Mouse (Mus musculus) thymus, postnatal 36 days (tissue): ENCODE data around the gene Itgav.

Experiments
- DNase-seq, 2 experiments: peaks; one replicate each; pipeline ENCODE4 v3.0.0; 2022; ENCODE audit warnings: mixed read lengths in 2 of 2

Itgav gene

GRCm38 (mm10) chr2:83713281-83713680 is 10.9 kb upstream of the Itgav start:
- peak in 1 of 2 experiments; percentile 9 for DNase-seq

DNA sequence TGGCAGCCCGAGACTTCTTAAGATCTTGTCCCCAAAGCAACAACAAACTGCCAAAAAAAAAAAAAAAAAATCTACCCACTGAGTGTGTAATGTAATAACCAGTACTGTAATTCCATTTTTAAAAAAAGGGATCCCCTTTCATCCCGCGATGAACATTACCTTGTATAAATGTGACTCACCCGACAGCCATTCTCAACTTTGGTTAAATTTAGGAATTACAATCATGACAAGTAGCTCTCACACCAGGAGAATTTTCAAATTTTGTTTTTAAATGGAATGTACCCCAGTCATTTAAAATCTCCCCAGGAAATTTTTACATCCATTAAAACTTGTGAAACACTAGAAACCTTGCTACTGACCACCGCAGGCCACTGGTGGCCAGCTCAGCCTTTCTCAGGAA is 10.3 kb upstream of the Itgav start:
- DNase-seq, result no peak

- no peak for DNase-seq
These were observed 9.4 kb upstream of the Itgav start for GRCm38 (mm10) chr2:83714783-83715182.

DNA sequence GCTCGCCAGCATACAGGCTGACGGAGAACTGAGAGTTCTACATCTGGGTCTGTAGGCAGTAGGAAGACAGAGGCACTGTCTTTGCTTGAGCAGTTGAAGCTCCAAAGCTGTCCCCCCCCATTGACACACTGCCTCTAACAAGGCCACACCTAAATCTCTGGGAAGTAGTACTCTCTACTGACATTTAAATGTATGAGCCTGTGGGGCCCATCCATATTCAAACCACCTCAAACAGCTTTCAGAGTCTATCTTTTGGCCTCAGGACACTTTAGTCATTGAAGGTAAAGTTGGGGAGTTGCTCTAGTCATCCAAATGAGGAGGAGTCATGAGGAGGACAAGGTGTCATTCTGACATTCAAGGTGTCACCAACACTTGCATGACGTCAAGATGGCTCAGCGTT is 5.9 kb upstream of the Itgav start:
- DNase-seq, result no peak

- DNase-seq, result no peak
These were observed 2.6 kb upstream of the Itgav start for GRCm38 (mm10) chr2:83721635-83722034.

GRCm38 (mm10) chr2:83722936-83723335 is 1.3 kb upstream of the Itgav start:
- DNase-seq, result no peak

GRCm38 (mm10) chr2:83723346-83723745 is 851 bp upstream of the Itgav start:
- DNase-seq, result no peak

- DNase-seq, result peak; percentile 63 to 65
These were observed 882 bp downstream of the Itgav start for GRCm38 (mm10) chr2:83724827-83725730.

GRCm38 (mm10) chr2:83725796-83726195 is 1.6 kb downstream of the Itgav start:
- no peak for DNase-seq

- DNase-seq, result no peak
These were observed 4.1 kb downstream of the Itgav start for GRCm38 (mm10) chr2:83728238-83728682.

DNA sequence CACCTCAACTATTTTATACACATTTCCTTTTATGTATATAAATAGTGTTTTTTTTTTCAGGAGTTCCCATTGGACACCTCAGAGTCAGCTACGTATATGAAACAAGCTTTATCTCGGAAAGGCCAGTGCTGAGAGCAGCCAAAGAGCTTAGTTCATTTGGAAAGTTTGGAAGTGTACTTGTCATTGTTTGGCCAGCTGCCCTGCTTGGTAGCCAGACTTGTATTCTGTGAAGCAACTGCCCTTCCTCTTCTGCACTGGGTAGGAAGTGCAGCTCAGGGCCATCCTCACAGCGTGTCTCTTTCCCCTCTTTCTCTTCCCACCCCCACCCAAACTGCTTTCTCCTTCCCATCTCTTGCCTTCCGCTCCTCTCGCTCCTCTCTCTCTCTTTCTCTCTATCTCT is 5.1 kb downstream of the Itgav start:
- no peak for DNase-seq

DNA sequence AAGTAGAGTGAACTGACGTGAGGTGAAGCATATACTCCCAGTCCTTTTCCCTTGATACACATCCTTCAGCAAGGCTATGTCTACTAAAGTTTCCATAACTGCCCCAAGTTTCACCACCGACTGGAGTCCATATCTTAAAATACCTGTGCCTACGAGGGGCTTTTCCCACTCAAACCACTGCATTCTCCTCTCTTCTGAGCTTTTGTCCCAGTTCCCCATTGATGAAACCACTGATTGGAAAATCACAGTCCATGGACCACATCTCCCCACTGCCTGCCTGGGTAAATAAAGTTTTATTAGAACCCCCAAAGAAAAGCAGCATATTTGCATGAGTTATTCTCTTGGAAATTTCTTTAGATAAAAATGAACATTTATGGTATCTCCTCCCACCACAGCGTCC is 8.7 kb downstream of the Itgav start:
- DNase-seq, result no peak

- no peak for DNase-seq
These were observed 9.8 kb downstream of the Itgav start for GRCm38 (mm10) chr2:83733981-83734393.

GRCm38 (mm10) chr2:83735276-83735675 is 11.1 kb downstream of the Itgav start:
- DNase-seq, result no peak

GRCm38 (mm10) chr2:83736836-83737235 is 12.6 kb downstream of the Itgav start:
- no peak for DNase-seq

GRCm38 (mm10) chr2:83738586-83739251 is 14.5 kb downstream of the Itgav start:
- DNase-seq, result no peak

- DNase-seq, result no peak
These were observed 15.4 kb downstream of the Itgav start for GRCm38 (mm10) chr2:83739461-83740124.

DNA sequence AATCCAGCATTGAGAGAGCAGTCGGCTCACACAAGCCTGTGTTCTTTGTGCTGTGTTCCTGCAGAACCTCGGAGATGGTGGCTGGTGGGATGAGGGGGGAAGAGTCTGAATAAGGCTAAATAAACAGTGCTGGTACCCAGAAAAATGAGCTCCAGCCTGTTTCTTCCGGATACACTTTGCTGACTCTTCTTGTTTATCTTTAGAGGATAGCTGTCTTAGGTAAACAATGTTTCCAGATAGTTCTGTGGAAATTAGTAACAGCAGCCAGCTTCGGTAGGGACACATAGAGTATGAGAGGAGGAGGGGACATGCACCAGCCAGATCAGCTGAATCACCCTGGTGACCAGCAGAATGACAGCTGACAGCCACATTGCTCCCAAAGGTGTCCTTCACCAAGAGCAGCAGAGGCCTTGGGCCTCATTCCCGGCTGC is 16.4 kb downstream of the Itgav start:
- no peak for DNase-seq

DNA sequence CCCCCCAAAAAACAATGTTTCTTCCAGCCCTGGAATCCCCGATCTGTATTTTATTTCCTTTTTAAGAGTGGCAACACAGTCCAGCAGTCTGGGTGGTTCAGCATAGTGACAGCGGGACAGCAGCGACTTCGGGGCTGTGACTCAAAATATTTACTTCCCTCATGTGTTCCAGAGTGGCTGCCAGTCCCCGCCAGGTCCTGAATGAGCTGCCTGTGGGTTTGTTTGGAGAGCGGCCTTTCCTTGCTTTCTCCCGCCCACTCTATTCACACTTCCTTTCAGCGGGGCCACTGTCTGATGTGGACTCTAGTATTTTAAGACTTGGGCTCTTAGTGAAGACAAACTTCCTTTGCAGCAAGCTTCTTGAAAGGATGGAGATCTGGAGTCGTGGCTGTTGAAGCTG is 18.0 kb downstream of the Itgav start:
- no peak for DNase-seq

- no peak for DNase-seq
These were observed 18.6 kb downstream of the Itgav start for GRCm38 (mm10) chr2:83742836-83743235.

DNA sequence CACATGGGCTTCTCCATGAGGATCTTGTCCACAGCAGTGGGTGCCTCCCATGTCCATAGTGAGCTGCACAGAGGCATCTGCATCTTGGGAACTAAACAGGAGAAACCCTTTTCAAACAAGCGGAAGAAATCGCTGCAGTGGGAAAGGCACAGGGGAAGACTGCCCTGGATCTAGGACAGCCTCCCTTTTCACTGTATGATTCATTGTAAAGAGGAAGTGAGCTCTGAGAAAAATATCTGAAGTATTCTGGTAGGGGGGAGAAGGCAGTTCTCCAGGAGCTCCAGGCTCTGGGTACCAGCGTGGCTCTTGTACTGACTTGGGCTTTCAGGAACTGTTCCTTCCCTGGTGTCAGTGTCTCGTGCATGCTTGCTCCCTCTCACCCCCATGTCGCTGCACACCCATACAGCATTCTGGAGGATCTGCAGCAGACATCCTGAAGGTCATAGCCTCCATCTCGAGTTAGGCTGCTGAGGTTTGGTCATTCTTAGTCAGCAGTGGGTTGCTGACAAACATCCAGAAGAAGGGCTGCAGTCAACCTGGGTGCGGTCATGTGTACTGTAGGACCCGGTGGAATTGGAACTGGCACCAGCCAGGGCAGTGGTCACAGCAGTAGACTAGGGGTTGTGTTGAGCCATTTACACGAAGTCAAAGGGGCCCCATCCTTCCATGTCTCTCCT is 20.2 kb downstream of the Itgav start:
- no peak for DNase-seq

- no peak for DNase-seq
These were observed 21.1 kb downstream of the Itgav start for GRCm38 (mm10) chr2:83745257-83745656.

GRCm38 (mm10) chr2:83748581-83749118 is 24.5 kb downstream of the Itgav start:
- no peak for DNase-seq
